Mouse (Mus musculus): Measurements from ENCODE around the gene Fsip2.

The Fsip2 gene

DNA sequence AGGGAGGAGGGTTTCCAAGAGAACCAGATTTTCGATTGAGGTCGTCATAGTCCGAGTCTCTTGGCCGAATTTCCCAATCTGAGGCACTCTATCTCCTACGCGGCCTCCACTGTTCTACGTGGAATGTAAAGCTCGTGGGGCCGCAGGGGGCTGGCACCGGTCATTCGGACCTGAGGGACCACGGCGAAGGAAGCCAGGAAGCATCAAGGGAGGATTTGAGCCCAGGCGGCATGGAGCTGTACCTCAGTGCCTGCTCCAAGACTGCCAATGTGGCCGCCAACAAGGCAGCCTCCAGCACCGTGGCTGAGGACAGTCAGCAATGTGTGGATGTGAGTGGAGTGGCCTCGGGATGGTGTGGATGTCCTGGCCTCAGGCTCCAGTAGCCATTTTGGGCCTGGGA lies at the start of gene Fsip2:
Fsip2 (plus strand) TSS at position 163 of the 400 bp plus-strand sequence.
- no peak for DNase-seq (ENCODE audit: low spot score)

DNA sequence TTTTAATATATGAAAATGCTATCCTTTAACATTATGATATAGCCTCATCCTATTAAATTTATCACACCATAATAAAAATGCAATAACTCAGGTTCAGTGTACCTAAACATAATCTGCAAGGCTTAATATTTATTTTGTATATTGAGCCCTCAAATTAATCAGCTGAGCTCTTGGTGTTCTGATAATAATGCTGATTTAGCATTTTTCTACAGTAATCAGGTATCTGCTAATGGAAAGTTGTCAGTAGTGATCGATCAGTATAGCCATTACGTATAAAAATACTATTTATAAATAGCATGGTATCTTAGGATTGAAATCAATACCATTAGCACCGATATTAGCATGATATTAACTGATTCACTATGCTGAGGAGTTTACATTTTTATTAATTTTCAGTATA lies 20.0 kb downstream of the Fsip2 start:
- DNase-seq (ENCODE audit: low spot score) = no peak

DNA sequence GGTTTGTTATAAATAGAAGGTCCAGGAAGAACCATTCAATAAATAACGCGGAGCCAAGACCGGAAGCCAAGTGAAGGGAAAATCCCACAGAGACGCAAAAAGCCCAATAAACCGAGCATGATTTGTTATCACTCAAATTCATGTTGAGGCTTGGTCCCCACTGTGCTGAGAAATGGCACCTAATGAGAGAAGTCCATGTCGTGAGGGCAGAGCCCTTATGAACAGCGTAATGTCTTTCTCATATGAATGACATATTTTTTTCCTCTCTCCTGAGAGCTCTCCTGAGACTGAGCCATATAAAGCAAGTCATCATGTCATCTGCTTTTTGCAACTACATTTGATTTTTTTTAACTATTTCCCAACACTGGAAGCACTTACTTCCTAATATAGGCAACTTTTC lies 82.4 kb downstream of the Fsip2 start:
- DNase-seq (ENCODE audit: low spot score) = no peak

DNA sequence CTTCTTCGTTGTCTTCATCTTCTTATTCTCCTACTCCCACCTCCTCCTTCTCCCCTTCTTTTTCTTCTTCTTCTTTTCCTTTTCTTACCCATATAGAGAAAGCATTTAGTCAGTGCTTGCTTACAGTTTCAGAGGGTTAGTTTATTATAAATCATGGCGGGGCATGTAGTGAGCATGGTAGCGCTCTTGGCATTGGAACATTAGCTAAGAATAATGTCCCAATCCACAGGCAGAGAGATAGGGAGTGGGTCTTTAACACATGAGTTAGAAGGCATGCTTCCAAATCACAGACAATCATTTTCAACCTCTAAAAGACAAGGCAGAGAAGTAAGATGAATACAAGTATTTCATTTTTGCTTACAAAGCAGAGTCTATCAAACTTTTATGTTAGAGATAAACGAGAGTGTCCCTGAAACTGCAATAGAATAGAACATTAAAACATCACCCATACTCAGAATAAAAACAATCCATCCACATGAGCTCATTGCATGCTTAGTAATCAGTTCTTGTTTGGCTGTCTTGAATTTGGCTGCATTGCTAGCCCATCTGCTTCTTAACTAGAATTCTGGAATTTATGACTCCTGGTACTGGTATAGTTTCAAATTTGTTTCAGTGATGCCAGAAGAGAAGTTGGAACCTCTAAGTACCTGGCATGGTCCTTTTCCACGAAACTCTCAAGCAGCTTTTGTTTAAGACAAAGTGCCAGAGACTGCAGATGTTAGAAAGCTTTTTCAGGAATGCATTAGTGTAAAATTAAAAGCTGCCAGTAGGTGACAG lies 109.7 kb downstream of the Fsip2 start:
- DNase-seq (ENCODE audit: low spot score) = no peak
